Mouse (Mus musculus) adrenal gland, postnatal 4 days (tissue): Measurements from ENCODE around the gene Fkbp7. TPM values are rescaled to one million over a fixed set of nuclear protein-coding genes. Genes with fewer than 3 reads are reported as not detected.
A peak's percentile ranks its signal among the peaks of the same experiment; 100 is the strongest.
"Not testable (repeated sequence)": the region's sequence is repeated elsewhere in the genome, so short reads cannot be mapped to it uniquely, and the experiment has no call there.

Source experiments
- DNase-seq, 2 experiments: peaks; one replicate each; pipeline ENCODE4 v3.0.0; 2021 to 2022; ENCODE audit warnings: low spot score in 2 of 2, mixed read lengths in 2 of 2
- total RNA-seq, 2 experiments: library from RNA; stranded (reverse); gene quantifications; 2 replicates each; pipeline ENCODE4 v1.2.3; 2021

The Fkbp7 gene
- total RNA-seq, 2 experiments from 2014 or later, result 38.5 to 43.3 TPM

DNA sequence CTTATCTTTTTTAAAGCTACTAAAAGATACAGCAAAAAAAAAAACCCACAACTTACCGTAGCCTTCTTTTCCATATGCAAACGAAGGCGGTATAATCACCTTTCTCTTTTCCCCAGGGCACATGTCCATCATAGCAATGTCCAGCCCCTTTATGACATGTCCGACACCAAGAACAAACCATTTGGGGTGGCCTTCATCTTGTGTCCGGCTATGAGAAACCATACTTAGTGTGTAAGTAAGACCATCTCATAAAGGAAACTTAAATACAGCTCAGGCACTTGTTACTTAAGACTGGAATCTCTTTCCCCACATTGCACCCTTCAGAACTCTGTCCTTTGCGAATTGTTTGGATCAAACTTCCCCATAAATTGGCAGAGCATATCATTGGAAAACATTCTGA, 1.3 kb downstream of the Fkbp7 start:
- no peak for DNase-seq

DNA sequence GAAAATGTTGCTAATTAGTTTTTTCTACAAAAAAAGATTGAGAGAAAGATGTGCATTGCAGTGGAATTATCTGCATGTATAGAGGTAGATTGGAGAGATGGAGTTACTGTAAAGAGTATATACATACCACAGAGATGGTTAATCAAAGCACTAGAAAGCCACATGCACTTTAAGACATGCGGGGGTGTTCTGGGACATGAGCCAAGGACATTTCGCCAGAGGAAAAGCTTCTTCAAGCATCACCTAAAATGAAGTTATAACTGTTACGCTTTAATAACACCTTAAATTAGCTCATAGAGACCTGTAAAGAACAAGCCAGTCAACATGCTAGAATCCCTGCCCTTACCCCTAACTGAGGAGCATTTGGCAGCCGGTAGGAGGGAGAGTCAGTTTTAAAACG, 5.7 kb downstream of the Fkbp7 start:
- DNase-seq, result no peak

DNA sequence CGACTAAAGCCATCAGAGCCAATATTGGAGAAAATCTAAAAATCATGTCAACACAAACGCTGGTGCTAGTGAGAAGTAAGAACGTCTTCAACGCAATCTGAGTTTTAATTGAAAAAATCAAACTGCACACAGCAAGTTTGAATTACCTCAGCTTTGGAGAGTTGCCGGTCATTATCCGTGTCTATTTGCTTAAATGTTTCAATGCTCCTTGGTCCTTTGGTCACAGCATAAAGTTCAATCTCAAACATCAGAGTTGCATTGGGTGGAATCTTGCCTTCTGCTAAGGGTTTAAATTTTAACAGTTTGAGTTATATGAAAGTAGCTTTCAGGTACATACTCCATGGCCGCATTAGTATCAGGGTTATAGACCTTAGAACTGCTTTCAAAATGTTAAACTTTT, 7.4 kb downstream of the Fkbp7 start:
- no peak for DNase-seq

DNA sequence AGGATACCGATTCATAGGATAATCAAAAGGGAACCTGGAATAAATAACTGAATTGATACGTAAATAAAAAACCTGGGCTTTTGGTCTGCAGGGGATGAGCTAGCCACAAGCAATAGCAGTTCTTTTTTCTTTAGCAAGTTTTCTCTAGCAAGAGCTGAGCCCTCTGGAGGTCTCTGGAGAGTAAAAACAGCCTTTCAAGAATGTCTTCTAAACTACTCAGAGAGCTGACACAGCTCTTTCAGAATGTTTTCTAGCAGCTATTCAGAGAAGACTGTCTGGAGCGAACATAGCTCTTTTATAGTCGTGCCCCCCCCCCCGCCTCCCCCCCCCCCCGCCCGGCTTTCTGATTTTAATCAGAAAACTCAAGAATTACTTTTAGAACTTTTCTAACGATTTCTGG, 13.5 kb downstream of the Fkbp7 start:
- no peak for DNase-seq

DNA sequence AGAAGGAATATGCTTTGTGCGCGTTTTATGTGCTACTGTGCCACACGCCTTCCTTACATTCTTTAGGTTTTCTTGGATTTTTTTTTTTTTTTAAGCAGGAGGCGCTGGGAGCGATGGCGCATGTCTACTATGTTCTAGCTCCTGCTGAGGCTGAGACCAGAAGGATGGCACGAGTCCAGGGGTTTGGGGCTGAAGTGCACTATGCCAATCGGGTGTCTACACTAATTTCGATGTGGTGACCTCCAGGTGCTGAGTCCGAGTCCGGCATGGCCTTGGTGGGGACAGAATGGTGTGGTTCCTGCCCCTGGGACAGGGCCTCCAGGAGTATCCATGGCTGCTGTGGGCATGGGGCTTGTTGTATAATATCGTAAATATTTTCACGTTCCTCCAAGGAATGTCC, 14.4 kb downstream of the Fkbp7 start:
- DNase-seq, result no peak

DNA sequence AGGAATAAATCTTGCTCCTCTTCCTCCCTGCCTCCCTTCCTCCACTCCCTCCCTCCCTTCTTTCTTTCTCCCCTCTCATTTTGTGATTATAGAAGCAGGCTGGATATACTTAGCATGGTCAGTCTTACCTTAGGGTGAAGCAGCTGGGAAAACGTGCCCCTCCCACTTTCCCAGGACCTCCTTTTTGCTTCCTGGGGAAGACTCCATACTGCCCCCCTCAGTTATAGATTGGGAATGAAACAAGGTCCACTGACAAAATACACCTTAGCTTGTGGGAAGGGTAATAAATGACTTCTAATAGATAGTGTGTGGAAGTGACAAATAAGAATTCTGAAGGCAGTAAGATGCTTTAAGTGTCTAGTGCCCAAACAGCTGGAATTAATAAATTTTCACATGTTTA, 16.9 kb downstream of the Fkbp7 start:
- no peak for DNase-seq

DNA sequence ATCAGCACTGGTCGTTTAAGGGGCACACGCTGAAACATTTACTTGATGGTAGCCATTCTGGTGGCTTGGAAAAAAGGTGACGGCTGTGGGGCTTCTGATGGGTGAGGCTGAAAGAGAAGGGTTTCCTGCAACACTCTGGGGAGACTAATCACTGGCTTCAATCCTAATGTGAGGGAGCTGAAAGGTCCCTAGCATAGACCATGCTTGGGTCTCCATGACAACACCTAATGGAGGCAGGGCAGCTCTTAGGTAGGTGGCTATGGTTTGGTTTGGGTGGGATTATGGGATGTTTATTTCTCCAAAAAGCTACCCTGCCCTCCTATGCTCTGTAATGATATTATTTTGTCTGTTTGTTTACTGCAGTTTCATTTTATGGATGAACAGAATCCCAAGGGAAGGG, 17.5 kb downstream of the Fkbp7 start:
- no peak for DNase-seq

DNA sequence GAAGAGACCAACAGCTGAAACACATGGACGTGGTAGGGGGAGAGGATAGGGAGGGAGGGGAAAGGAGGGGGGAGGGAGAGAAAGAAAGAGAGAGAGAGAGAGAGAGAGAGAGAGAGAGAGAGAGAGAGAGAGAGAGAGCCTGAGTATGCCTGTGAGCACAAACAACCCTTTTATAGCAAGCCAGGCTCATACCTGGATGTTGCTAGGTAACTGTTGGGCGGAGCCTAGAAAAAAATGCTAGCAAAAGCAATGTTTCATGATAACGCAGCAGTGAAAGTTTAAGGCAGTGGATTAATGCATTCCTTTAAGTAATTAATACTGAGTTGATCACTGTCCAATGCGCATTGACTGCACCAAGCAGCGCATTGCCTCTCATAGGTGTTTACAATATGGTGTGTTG, 18.3 kb downstream of the Fkbp7 start:
- no peak for DNase-seq

DNA sequence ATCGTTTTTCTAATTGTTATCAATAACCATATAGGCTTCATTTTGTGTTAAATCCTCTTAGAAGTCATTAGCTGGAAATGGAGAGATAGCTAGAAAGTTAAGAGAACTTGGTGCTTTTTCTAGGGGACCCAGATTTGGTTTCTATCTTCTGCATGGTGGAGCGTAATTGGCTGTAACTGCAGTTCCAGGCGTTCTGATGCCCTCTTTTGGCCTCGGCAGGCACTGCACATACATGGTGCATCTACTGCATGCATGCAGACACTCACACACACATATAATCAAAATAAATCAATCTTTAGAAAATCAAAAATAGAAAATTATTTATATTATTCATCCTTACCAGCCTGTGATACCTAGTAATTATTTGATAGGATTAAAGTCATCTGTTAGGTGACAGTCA, 19.8 kb downstream of the Fkbp7 start:
- DNase-seq, result no peak

DNA sequence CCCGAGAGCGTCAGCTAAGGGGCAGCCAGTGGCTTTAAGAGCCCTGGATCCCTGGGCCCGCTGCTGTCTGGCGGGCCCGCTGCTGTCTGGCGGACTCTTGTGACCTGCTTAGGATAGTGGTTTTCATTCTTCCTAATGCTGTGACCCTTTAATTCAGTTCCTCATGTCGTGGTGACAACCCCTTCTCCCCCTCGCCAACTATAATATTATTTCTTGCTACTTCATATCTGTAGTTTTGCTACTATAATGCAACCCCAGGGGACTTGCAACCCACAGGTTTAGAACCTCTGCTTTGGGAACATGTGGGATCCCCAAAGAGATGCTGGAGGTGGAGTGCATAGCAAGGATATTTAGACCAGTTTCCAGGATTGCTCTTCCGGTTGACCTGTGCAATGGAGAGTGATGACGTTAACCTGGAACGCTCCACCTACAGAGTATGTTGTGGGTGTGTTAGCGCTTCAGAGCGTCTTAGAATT, 24.2 kb downstream of the Fkbp7 start:
- DNase-seq, result no peak

DNA sequence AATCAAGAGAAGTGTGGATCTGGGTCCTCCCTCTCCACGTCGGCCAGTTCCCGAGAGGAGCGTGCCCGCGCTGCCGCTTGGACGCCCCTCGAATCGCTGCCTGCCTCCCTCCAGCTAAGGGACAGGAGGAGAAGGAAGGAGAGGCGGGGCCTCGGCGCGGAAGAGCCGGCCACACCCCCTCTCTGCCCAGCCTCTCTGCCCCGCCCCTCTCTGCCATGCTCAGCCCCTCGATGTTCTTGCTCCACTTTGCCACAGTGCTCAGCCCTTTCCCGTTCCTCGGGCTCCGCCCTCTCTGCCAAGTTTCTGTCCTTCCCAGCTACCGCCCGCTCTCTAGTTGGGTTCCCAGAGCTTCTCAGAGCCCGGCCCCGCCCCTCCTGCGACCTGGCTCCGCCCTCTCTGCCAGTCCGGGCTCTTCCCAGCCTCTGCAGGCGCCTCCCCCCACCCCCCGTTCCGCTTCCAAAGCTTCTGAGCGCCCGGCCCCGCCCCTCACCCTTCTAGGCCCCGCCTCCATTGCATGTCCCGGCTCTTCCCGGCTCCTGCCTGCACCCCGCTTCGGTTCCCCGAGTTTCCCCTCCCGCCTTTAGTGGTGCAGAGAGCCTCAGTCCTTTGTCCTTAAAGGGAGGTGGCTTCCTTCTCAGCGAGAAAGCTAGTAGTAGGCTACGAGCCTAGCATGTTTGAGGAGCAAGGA, 24.9 kb downstream of the Fkbp7 start, which contains the start of the genes Prkra and Pjvk:
Gene Prkra, minus strand, starts transcription at position 133 of the 688 bp plus-strand sequence.
Gene Pjvk, plus strand, starts transcription at position 594 of the 688 bp plus-strand sequence.
- DNase-seq, result peak; percentile 95

DNA sequence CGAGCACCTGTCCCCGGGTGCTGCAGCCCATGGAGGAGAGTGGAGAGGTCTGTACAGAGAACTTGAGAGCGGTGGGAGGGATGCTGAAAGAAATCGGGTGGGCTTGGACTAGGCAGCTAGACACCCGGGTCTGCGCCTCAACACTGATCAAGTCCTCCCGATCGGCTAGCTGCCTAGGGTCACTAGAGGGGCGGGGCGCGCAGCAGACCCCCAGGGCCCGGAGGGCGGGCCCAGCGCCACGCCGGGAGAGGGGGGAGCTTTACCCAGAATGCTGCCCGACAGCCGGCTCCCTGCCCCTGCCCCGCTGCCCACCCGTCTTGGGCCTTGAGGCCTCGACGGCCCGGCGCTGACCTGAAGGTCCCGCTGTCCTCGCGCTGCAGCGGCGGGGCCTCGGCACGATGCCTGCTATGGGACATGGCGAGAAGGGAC, 25.5 kb downstream of the Fkbp7 start:
- no peak for DNase-seq

DNA sequence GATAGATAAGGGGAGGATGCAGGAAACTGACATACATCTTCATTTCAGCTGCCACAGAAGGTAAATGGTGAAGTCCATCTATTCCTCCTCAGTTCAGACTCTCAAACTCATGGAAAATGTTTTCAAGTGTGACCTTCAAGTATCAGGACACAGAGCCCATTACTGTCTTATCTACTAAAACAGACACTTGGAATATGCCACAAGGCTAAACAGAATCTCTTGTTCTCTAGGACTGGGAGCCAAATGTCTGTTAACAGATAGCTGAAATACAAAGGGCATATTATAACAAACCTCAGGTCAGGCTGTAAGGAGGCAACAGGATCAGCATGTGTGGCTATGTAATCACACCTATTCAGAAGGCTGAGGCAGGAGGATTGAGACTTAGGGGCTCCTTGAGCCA, 29.1 kb downstream of the Fkbp7 start:
- no peak for DNase-seq

DNA sequence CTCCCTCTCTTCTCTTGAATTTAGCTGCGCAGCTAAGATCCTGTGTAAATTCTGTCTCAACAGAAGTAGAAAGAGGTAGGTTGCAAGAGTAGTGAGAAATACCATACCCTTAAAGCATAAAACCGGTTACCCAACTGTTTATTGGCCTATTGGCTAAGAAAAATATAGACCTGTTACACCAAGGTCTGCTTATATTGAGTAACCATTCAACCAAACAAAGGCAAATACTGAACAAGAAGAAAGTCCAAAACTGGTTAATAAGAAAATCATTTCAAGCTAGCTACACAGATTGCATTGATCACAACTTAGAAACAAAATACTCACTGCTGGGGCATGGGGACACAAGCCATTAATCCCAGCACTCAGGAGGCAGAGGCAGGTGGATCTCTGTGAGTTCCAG, 33.3 kb downstream of the Fkbp7 start:
- DNase-seq, result no peak

DNA sequence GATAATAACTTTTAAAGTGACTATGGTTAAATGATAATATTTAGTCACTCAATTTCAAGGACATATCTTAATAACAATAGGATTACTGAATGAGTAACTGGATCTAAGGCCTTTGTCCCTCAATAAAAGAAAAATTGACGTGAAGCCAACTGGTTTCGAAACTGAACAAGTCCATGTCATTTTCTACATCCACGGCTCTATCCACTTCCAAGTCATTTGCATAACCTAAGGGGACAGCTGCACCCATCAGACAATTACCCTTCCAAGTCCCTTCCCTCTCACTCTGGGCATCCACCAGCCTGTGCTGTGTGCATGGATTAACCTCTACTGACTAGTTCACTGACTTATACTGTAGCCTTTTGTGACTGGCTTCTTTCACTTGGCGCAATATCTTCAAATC, 41.3 kb downstream of the Fkbp7 start:
- DNase-seq, result no peak

DNA sequence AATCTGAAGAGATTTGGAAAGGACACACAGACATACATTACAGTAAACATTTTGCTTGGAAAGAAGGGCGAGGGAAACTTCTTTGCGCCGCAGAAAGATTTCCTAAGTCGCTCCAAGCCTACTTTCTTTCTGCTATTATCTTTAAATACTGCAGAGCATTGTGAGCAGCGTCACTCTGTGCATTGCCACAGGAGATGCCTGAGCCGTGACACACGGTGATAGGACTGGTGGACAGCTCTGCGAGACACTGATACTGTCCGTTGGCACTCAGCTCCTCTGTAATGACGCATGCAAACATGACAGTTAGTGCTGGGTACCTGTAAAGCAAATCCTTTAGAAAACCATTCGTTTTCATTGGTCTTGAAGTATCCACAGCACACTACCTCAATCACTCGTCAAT, 42.6 kb downstream of the Fkbp7 start:
- DNase-seq, result no peak

DNA sequence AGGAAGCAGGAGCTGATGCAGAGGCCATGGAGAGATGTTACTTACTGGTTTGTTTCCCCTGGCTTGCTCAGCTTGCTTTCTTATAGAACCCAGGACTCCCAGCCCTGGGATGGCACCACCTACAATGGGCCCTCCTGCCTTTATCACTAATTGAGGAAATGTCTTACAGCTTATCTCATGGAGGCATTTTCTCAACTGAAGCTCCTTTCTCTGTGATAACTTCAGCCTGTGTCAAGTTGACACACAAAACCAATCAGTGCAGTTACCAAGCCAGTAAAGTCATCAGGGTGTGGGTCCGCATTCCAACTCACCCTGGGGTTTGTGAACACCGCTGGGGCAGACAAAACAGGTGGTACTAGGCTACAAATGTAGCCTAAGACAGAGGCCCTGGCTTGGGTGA, 50.6 kb downstream of the Fkbp7 start:
- DNase-seq, result not testable (repeated sequence)

DNA sequence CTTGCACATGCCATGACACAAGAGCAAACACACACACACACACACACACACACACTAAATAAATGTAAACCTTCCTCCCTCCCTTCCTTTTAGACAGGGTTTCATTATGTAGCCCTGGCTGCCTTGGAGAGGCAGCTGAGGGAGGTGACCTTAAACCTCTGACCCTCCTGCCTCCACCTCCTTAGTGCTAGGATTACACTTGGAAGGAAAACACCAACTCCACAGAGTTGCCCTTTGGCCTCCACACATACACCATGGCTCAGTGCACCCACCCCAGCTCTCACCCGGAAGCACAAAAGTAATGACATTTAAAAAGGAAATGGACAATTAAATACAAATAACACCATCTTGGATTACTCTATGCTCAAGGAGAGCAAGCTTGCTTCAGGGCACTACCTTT, 51.2 kb downstream of the Fkbp7 start:
- DNase-seq, result no peak

DNA sequence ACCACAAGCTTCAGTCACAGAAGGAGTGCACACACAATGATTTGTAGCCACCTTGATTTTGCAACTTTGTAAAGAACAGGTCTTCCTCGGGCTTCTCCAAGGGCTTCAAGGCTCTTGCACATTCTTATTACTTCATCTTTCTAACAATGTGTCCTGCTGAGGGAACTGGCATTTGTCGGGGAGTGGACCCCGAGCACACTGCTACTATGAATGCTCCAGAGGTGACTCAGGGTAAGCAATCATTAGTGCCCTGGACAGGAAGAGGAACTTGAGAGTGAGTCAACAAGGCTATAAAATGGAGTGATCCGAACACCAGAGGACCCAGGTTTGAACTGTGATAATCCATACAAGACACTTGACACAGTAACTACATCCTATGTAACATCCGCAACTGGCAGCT, 52.7 kb downstream of the Fkbp7 start:
- DNase-seq, result no peak

DNA sequence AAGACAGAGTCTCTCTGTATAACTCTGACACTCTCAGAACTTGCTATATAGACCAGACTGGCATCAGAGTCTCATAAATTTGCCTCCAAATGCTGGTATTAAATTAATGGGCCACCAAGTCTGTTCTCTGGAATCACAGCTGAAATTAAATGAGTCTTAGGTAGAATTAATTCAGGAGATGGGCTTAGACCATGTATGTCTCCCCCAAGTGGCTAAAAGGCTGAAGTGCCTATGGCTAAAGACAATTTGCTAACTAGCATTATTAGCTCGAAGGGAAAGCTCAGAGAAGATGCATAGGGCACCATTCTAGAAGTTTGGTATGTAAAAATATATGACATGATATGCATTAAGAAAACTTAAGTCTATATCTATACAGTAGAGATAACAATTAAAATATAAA, 54.8 kb downstream of the Fkbp7 start:
- no peak for DNase-seq
